Mouse (Mus musculus) heart, postnatal 36 days (tissue): ENCODE measurements around the gene Cebpe. TPM values are rescaled to one million over a fixed set of nuclear protein-coding genes. Genes with fewer than 3 reads are reported as not detected.

Experiments
- DNase-seq, 2 experiments: peaks; one replicate each; pipeline ENCODE4 v3.0.0; 2021 to 2022
- intact Hi-C: fragments of 180-260 bp; cut with DNase I; formaldehyde crosslinking; loops from one replicate; pipeline ENCODE4 v1.15.1; 2025
- total RNA-seq, 2 experiments: library from RNA; stranded (reverse); gene quantifications; 2 replicates each; pipeline ENCODE4 v1.2.3; 2021

Cebpe gene
- total RNA-seq, 2 experiments from 2014 or later = not detected

- DNase-seq = no peak
- intact Hi-C loops = loop anchor here (5.0 to 10.0 kb wide), 2 partner anchors 33 to 451 kb away; no protein-coding TSS in a partner anchor
Measured at GRCm38 (mm10) chr14:54685471-54685870, 26.5 kb downstream of the Cebpe start.

DNA sequence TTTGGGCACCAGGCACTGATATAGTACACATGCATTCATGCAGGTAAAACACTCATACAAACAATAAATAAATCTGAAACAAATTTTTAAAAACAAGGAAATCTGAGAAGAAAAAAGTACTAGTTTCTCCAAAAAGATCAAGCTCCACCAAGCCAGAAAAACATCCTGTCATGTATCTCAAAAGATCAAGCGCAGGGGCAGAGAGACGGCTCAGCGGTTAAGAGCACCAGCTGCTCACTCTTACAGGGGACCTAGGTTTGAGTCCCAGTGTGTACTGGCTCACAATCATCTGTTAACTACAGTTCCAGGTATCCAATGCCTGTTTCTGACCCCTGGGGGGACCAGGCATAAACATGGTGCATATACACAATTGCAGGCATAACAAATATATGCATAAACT is 29.6 kb downstream of the Cebpe start:
- intact Hi-C loops = loop anchor here (10.0 kb wide), 1 partner anchor 448 kb away; no protein-coding TSS in a partner anchor
- no peak for DNase-seq

GRCm38 (mm10) chr14:54678657-54679304 is 33.2 kb downstream of the Cebpe start:
- no peak for DNase-seq
- intact Hi-C loops = no loop called here

DNA sequence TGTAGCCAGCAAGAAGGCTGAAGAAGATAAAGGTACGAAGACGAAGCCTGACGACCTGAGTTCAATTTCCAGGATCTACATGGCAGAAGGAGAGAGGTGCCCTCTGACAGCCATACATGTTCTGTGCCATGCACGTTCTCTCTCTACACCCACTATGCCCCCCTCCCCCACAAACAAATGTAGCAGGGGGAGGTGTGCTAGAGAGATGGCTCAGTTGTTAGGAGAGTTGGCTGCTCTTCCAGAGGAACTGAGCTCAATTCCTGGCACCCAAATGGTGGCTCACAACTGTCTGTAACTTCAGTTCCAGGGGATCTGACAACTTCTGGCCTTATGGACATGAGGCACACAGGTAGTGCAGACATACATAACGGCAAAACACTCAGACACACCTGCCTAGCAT is 35.7 kb downstream of the Cebpe start:
- intact Hi-C loops = no loop called here
- DNase-seq = no peak

DNA sequence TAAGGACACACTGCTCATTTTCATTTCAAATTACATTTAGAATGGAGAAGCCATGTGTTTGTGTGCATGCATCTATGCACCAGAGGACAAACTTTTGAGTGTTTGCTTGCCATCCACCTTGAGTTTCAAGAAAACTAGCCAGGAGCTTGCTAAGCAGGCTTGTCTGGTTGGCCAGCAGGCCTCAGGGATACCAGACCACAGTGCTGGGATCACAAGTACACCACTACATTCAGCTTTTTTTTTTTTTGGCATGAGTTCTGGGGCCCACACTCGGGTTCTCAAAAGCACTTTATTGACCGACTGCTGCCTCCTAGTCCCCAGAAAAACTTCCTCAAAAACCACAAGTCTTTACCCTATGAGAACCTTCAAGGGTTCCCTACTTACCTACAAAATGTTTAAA is 37.7 kb downstream of the Cebpe start:
- intact Hi-C loops = no loop called here

DNA sequence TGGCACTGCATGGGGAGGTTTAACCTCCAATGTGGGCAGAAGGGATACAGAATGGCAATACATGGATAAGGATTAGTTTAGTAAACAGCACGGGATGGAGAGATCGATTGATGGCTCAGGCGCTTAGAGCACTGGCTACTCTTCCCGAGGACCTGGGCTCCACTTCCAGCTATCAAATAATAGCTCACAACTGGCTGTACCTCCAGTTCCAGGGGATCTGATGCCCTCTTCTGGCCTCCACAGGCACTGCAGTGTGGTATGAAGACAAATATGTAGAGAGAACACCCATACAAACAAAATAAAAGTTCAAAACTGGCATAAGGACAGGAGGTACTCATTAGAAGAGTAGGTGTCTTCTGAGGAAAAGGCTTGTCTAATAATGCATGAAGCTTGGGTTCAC is 42.6 kb downstream of the Cebpe start:
- DNase-seq = peak; percentile 43 to 61
- intact Hi-C loops = no loop called here

More for the DNA sequence above, 37.7 kb downstream of the Cebpe start:
- DNase-seq = no peak

- intact Hi-C loops = no loop called here
- DNase-seq = no peak
Measured at GRCm38 (mm10) chr14:54664477-54665222, 47.3 kb downstream of the Cebpe start.

Other genes with a start within 250 kb of the Cebpe start
- 10 to 100 TPM; 55.5 to 57.6 TPM for gene Lrp10, start 248.0 kb downstream of the Cebpe start, total RNA-seq
- not detected for gene Rem2, start 236.1 kb downstream of the Cebpe start, total RNA-seq
- 10 to 100 TPM; 30.3 to 37.7 TPM for gene Prmt5, start 194.6 kb downstream of the Cebpe start, total RNA-seq
- 1 to 10 TPM; 3.2 to 4.1 TPM for gene Haus4, start 157.6 kb downstream of the Cebpe start, total RNA-seq
- 1 to 10 TPM; 6.1 to 6.4 TPM for gene Ajuba, start 134.6 kb downstream of the Cebpe start, total RNA-seq
- gene 4931414P19Rik, start 106.2 kb downstream of the Cebpe start, total RNA-seq = 1 to 10 TPM; 4.0 to 5.9 TPM
- 100 to 1,000 TPM; 185 to 191 TPM for gene Psmb5, start 94.2 kb downstream of the Cebpe start, total RNA-seq
- gene Psmb11, start 90.7 kb downstream of the Cebpe start, total RNA-seq = not detected
- not detected for gene Gm17606, start 71.2 kb downstream of the Cebpe start, total RNA-seq
- under 1 TPM; 0.27 to 0.44 TPM for gene Cdh24, start 70.8 kb downstream of the Cebpe start, total RNA-seq
- gene 1700123O20Rik, start 26.0 kb downstream of the Cebpe start, total RNA-seq = 10 to 100 TPM; 14.5 to 16.1 TPM
- 10 to 100 TPM; 72.2 to 80.2 TPM for gene Acin1, start 25.2 kb downstream of the Cebpe start, total RNA-seq
- gene Gm29776, start 13.3 kb downstream of the Cebpe start, total RNA-seq = not detected
- 1 to 10 TPM; 2.6 to 3.1 TPM for gene Slc7a8, start 69.8 kb upstream of the Cebpe start, total RNA-seq
- not detected for gene Rnf212b, start 102.0 kb upstream of the Cebpe start, total RNA-seq
- gene Homez, start 158.8 kb upstream of the Cebpe start, total RNA-seq = 1 to 10 TPM; 5.2 to 8.8 TPM
- 1 to 10 TPM; 2.6 to 2.9 TPM for gene Ppp1r3e, start 165.4 kb upstream of the Cebpe start, total RNA-seq
- 10 to 100 TPM; 42.1 to 43.4 TPM for gene Bcl2l2, start 171.2 kb upstream of the Cebpe start, total RNA-seq
- 1 to 10 TPM; 3.5 to 6.6 TPM for gene Gm20521, start 171.3 kb upstream of the Cebpe start, total RNA-seq
- 10 to 100 TPM; 45.8 to 51.0 TPM for gene Pabpn1, start 180.3 kb upstream of the Cebpe start, total RNA-seq
- gene Slc22a17, start 201.0 kb upstream of the Cebpe start, total RNA-seq = 1 to 10 TPM; 2.0 to 2.7 TPM
- gene Efs, start 214.0 kb upstream of the Cebpe start, total RNA-seq = 1 to 10 TPM; 2.5 to 2.8 TPM
- not detected for gene Il25, start 220.5 kb upstream of the Cebpe start, total RNA-seq
- gene Cmtm5, start 224.1 kb upstream of the Cebpe start, total RNA-seq = under 1 TPM in 1 of 2 experiments, not detected in 1; 0.46 TPM